Mouse (Mus musculus): ENCODE measurements around the gene Sec23ip.
"Not testable (repeated sequence)": the region's sequence is repeated elsewhere in the genome, so short reads cannot be mapped to it uniquely, and the experiment has no call there.

The Sec23ip gene

GRCm38 (mm10) chr7:128744684-128745485 lies at the start of gene Sec23ip:
Gene Sec23ip (plus strand): TSS chr7:128744943.
- DNase-seq, result peak; percentile 100

- not testable (repeated sequence) for DNase-seq
Observed at GRCm38 (mm10) chr7:128699959-128700358, 44.8 kb upstream of the Sec23ip start.

- DNase-seq, result peak; percentile 67
Observed at GRCm38 (mm10) chr7:128705735-128706134, 39.0 kb upstream of the Sec23ip start.

GRCm38 (mm10) chr7:128717991-128718390 lies 26.8 kb upstream of the Sec23ip start:
- peak; percentile 27 for DNase-seq

- DNase-seq, result peak; percentile 91
Observed at GRCm38 (mm10) chr7:128724761-128725160, 20.0 kb upstream of the Sec23ip start.

GRCm38 (mm10) chr7:128725189-128725588 lies 19.6 kb upstream of the Sec23ip start:
- DNase-seq, result no peak

- no peak for DNase-seq
Observed at GRCm38 (mm10) chr7:128726999-128727398, 17.7 kb upstream of the Sec23ip start.

- no peak for DNase-seq
Observed at GRCm38 (mm10) chr7:128727701-128728100, 17.0 kb upstream of the Sec23ip start.

GRCm38 (mm10) chr7:128728738-128729137 lies 16.0 kb upstream of the Sec23ip start:
- DNase-seq, result peak; percentile 31

GRCm38 (mm10) chr7:128731585-128731984 lies 13.2 kb upstream of the Sec23ip start:
- no peak for DNase-seq

- peak; percentile 31 for DNase-seq
Observed at GRCm38 (mm10) chr7:128738041-128738440, 6.7 kb upstream of the Sec23ip start.

- no peak for DNase-seq
Observed at GRCm38 (mm10) chr7:128739116-128739461, 5.7 kb upstream of the Sec23ip start.

GRCm38 (mm10) chr7:128739462-128740277 lies 5.1 kb upstream of the Sec23ip start:
- peak; percentile 72 for DNase-seq

- DNase-seq, result peak; percentile 98
Observed at GRCm38 (mm10) chr7:128740334-128740733, 4.4 kb upstream of the Sec23ip start, which contains the start of gene Mcmbp. Gene Mcmbp (minus strand): TSS chr7:128740495.

GRCm38 (mm10) chr7:128743898-128744297 lies 845 bp upstream of the Sec23ip start:
- no peak for DNase-seq

GRCm38 (mm10) chr7:128746151-128746550 lies 1.4 kb downstream of the Sec23ip start:
- no peak for DNase-seq

- peak; percentile 94 for DNase-seq
Observed at GRCm38 (mm10) chr7:128748758-128749157, 4.0 kb downstream of the Sec23ip start.

- no peak for DNase-seq
Observed at GRCm38 (mm10) chr7:128750296-128750695, 5.6 kb downstream of the Sec23ip start.

- no peak for DNase-seq
Observed at GRCm38 (mm10) chr7:128752012-128752411, 7.3 kb downstream of the Sec23ip start.

- no peak for DNase-seq
Observed at GRCm38 (mm10) chr7:128755396-128755795, 10.7 kb downstream of the Sec23ip start.

GRCm38 (mm10) chr7:128758948-128759347 lies 14.2 kb downstream of the Sec23ip start:
- DNase-seq, result no peak

GRCm38 (mm10) chr7:128766696-128767095 lies 22.0 kb downstream of the Sec23ip start:
- DNase-seq, result no peak

GRCm38 (mm10) chr7:128777201-128777600 lies 32.5 kb downstream of the Sec23ip start:
- no peak for DNase-seq

- DNase-seq, result peak; percentile 54
Observed at GRCm38 (mm10) chr7:128779305-128779704, 34.6 kb downstream of the Sec23ip start.
